Mouse (Mus musculus): ENCODE results near the gene Nckap5.

GRCm38 (mm10) chr1:126606189-126607080, 224.2 kb downstream of the Nckap5 start:
- TF ChIP-seq CTCF (IDR thresholded peaks at IDR 0.05; ENCODE audit: low read depth) (no peak), EP300 (IDR thresholded peaks at IDR 0.05; ENCODE audit: low read depth) (no peak)

Measured in liver, postnatal 0 days (tissue).